Mouse (Mus musculus) embryo, embryonic 11 days (tissue): Measurements from ENCODE around the gene Bcar3.
"Not testable (repeated sequence)": the region's sequence is repeated elsewhere in the genome, so short reads cannot be mapped to it uniquely, and the experiment has no call there.

Experiments used
- DNase-seq: peaks from one replicate; pipeline ENCODE4 v3.0.0-alpha.2; 2015

Bcar3 gene

DNA sequence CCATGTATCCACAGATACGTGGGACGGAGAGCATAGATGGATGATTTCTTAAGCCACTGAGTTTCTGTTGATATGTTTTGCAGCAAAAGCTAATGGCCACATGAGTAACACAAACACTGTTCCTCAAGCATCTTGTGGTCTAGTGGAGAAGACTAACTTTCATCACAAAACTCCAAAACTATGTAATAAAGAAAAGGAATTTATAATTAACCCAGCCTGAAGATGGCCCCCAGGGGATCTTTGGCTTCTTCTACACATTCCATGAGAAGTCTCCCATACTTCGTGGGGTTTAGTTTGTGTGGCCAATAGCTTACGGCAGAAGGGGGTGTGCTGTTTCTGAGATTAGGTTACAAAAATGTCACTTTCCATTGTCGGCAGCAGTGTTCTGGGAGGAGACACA lies 92.5 kb downstream of the Bcar3 start:
- DNase-seq, result no peak

- DNase-seq, result no peak
Observed at GRCm38 (mm10) chr3:122387771-122388170, 93.8 kb downstream of the Bcar3 start.

GRCm38 (mm10) chr3:122389972-122390371 lies 96.0 kb downstream of the Bcar3 start:
- DNase-seq, result no peak

DNA sequence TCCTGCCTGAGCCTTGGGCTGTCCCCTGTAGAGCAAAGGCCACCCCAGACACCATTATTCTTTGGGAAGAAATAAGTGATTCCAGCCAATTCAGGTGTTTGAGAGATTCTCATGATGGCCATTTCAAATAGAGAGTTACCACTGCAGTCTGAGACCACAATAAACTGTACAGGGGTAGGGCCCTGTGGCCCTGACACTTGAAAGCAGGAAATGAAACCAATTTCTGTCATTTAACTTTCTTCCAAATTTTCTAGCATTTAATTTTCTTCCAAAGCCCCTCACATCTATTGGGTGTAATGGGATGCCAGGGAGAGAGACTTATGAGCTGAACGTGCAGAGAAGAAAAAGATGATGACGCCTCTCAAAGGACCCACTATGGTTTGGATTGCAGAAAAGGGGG lies 97.2 kb downstream of the Bcar3 start:
- no peak for DNase-seq

DNA sequence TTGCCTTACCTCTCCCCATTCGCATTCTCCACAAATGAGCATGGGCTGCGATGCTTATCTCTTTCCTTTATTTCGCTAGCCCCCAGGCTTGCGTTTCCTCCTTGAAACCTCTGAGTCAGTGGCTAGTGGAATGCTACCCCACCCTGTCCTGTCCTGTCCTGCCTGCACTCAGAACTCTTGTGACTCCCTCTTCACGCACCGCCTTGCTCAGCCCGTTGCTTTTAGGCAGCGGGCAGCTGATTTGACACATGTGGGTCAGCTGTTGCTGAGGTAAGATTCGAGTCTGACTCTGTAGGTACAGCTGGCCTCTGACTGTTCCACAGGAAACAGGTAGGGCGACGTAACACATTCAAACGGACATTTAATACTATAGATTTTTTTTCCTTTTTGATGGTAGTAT lies 97.9 kb downstream of the Bcar3 start:
- DNase-seq, result no peak

- not testable (repeated sequence) for DNase-seq
Observed at GRCm38 (mm10) chr3:122393411-122393810, 99.5 kb downstream of the Bcar3 start.

DNA sequence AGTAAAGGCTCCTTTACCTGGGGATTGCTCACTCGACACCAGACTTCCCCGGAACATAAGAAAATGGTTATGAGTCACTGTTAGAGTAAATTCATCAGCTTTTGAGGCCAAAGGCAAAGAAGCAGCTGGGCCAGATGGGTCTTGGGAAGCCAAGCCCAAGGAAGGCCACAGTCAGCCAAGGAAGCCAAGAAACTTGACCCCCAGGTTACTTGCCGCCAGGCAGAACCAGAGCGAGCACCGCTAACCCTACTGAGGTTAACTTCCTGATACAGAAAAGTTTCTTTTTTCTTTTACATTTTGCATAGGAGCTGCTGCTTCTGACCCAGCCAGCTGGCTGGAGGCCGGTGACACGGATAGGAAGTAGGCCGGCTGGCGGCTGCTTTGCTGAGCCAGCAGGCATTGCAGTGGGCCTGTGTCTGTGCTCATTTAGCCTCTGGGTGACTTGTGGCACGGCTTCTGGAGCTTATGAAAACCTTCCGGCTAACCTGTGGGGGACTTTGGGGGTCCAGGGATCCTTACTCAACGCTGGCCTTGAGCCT lies 100.0 kb downstream of the Bcar3 start:
- DNase-seq, result no peak

GRCm38 (mm10) chr3:122396957-122397356 lies 103.0 kb downstream of the Bcar3 start:
- no peak for DNase-seq

DNA sequence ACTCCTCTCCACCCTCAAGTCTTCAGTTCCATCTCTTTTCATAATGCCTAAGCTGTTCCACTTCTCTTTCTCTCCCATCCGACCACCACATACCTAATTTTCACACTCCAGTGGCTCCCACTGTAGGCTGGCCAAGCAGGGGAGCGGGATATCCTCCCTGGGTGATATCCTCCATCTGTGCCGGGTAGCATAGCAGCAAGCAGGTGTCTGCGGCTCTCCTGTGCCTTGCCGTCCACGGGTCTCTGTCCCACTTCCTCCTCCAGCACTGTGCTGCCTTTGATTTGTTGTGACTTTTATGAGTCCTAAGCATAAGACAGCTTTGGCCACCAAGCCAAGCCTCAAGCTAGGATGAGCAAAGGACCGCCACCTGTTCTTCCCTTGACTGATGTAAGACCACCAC lies 103.5 kb downstream of the Bcar3 start:
- DNase-seq, result no peak

DNA sequence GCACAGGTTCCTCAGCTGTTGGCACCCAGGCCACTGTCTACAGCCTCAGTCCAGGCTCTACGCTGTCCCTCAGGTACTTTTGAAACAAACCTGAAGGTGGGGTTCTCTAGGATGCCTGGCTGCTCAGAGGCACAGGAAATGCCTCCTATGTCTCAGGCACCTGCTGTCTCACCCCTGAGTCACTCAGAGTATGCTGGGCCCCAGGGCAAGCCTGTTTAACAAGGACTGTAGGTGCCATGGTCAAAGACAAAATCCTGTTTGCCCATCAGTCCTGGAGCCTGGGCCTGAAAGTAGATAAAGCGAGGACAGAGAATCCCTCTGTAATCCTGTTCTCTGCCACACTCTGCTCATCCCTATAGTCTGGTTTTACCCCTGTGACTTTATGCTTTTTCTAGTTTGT lies 107.1 kb downstream of the Bcar3 start:
- no peak for DNase-seq

GRCm38 (mm10) chr3:122402143-122402542 lies 108.2 kb downstream of the Bcar3 start:
- no peak for DNase-seq

DNA sequence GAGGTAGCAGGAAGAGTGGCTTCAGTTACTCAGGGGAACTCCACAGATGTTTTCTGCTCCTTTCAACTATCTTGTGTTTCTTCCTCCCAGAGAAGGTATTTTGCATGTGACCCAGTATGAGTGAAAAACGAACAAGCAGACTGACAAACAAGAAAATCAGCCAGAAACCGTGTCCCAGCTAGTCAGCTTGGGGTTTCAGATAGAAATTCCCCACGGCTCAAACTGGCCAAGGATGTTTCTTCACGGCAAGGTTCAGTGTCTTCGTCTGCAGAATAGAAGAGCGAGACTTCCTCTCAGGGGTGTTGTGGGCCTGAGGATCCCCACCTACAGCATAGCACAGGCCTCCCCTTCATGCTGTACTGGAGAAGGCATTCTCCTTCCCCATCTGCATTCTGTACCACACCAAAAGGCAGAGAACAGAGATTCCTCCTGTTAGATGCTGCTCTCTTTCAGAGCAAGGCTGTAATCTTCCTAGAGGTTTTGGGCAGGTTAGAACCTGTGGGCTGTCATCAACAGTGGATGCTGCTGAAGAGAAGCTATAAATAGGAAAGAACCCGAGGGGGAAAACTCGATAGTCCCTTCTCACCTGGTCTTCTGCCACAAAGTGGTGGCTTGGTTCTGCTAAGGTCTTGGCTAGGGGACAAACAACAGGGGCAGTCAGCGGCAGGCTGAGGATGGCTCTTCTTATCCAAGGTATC lies 110.1 kb downstream of the Bcar3 start:
- DNase-seq, result no peak

DNA sequence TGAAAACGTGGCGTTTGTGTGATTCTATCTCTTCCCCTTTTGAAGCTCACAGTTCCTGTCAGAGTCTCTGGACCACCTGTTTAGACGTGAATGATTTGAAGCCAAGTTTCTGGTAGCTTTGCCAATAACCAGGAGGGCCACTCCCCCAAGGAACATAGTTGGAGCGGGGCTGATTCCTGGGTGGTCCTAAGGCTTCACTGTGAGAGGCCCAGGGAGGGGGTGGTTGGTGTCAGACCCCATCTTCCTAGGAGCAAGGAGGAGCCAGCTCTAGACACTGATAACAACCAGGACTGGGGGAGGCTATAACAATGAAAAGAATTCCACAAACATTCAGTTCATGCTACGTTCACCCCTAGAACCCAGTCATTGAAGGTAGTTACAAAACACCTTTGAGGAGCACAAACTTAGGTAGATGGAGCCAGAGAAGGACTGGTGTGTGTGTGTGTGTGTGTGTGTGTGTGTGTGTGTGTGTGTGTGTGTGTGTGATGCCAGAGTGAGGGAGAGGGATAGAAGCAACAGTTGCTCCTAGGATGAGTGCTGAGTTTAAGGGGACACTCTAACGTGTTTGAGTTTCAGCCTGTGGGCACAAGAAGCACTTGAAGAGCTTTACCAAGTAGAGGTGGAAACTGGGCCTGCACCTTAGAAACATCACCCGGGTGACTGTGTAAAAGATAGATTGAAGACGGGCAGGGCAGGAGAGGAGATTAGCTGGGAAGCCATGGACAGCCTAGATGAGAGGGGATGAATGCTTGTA lies 111.4 kb downstream of the Bcar3 start:
- no peak for DNase-seq

GRCm38 (mm10) chr3:122406416-122406815 lies 112.5 kb downstream of the Bcar3 start:
- DNase-seq, result no peak

DNA sequence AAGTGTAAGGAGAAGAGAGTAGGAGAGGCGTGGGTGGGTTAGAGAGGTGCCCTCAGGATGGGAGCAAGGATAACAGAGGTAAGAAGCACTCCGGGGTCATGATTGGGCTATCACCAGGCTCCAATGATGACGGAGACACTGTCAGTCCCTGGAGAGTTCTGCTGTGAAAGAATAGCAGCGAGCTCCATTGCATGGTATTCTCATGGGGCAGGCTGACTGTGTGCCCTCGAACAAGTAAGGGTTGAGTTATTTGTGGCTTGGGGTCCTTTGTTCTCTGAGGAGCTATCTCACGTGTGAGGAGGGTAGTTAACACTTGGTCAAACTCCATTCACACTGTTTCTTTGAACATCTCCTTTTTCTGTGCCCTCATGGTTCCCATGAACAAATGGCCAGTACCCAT lies 113.8 kb downstream of the Bcar3 start:
- no peak for DNase-seq

DNA sequence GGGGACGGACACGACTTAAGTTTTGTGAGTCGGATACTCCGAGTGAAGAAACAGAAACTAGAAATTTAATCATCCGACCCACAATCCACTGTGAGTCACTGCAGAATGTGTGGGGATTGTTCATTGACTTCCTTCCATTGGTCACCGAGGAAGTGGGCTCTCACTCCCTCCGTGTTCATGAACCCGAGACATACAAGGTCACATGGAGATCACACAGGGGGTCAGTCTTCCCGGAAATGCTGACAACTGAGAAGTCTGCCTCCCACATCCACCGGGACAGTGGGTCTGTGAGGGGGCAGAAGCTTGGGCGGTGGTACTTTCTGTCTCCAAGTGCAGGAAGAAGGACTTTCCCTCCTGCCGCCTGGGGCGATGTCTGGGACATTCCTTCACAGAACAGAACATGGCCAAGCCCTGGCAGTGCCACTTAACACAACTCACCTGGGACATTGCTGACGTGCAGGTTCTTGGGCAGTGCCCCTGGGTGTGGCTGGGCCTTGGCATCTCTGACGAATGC lies 114.9 kb downstream of the Bcar3 start:
- no peak for DNase-seq

DNA sequence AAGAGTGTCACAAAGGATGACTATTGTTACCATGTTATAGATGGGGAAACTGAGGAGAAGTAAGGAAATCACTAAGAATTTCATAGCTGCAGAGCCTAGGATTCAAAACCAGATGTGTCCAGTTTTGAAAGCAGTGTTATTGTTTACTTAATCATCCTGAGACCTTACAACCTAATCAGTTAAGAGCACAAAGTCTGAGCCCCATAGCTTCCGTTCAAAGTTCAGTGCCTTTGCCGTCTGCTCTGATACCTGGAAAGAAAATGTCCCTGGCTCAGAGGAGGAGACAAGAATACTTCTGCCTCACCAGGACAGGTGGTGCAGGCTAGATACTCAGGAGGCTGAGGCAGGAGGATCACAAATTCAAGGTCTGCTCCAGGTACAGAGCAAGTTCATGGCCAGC lies 117.7 kb downstream of the Bcar3 start:
- DNase-seq, result no peak

GRCm38 (mm10) chr3:122413729-122414561 lies 120.0 kb downstream of the Bcar3 start:
- peak; percentile 46 for DNase-seq

DNA sequence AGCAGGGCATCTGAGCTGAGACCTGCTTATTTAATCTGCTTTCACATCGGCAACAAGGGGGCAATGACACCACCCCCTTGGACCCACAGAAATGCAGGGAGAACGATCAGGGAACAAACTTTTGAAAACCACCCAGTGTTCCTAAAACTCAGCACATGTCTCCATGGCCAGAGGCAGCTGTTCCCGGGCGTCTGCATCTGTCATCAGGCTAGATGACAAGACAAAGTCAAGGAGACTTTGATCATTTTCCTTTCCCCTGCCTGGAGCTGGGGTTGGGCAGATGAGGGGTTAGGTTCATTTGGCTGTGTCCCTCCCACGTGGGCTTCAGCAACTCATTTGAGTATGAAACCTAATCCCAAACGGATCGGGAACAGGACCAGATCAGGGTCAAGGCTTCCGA lies 120.9 kb downstream of the Bcar3 start:
- DNase-seq, result no peak

GRCm38 (mm10) chr3:122417466-122417865 lies 123.5 kb downstream of the Bcar3 start:
- no peak for DNase-seq

GRCm38 (mm10) chr3:122418564-122419274 lies 124.8 kb downstream of the Bcar3 start:
- no peak for DNase-seq

DNA sequence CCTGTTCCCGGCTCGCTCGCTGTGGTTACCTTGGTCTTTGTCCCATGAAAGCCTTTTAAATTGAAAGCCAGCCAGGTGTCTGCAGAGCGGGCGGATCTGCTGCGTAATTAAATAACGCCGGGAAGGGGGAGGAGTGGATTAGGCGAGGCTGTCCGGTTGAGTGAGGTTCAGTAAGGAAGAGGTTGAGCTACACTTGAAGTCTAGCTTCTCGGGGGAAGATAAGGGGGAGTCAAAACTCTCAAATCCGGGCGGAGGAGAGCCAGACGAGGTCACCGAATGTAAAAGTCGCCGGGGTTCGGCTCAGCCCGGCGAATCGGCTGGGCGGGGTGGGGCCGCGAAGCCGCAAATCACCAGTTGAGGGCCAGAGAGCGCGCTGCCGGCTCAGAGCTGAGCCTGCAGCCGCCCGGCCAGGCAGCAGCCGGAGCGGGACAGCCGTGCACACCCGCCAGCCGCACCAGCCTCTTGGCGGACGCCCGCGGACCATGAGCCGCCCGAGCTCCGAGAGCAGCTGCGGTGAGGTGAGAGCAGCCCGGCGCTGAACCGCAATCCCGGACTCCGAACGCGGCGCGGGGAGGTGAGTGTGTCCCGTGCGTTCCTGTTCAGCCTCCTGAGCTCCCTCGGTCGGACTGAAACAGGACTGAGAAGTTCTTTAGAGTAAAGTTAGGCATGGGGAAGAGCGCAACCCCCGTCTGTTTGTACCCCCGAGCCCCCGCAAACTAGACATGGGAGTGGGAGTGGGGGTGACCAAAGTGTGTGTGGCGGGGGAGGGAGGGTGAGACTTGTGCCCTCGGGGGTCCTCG lies 125.9 kb downstream of the Bcar3 start:
- DNase-seq, result peak; percentile 89
